Mouse (Mus musculus): ENCODE data around the gene Insc. TPM values are rescaled to one million over a fixed set of nuclear protein-coding genes. Genes with fewer than 3 reads are reported as not detected.

The Insc gene
- polyA plus RNA-seq, 1 experiment from 2014 or later: 3.2 TPM

- no peak overlapping the region for H3K4me3 ChIP-seq
- H3K9me3 ChIP-seq (replicated peaks): no peaks in the 10 kb centered on the region
- H3K27me3 ChIP-seq (replicated peaks): no peaks in the 10 kb centered on the region
- no peaks in the 10 kb centered on the region for H3K4me1 ChIP-seq
- ATAC-seq: no peak
- H3K9ac ChIP-seq: no peak overlapping the region
- H3K4me2 ChIP-seq: no peak overlapping the region
- H3K27ac ChIP-seq: no peak overlapping the region
- no peaks in the 10 kb centered on the region for H3K36me3 ChIP-seq
Observed at GRCm38 (mm10) chr7:114738166-114738565, 5.3 kb upstream of the Insc start.

DNA sequence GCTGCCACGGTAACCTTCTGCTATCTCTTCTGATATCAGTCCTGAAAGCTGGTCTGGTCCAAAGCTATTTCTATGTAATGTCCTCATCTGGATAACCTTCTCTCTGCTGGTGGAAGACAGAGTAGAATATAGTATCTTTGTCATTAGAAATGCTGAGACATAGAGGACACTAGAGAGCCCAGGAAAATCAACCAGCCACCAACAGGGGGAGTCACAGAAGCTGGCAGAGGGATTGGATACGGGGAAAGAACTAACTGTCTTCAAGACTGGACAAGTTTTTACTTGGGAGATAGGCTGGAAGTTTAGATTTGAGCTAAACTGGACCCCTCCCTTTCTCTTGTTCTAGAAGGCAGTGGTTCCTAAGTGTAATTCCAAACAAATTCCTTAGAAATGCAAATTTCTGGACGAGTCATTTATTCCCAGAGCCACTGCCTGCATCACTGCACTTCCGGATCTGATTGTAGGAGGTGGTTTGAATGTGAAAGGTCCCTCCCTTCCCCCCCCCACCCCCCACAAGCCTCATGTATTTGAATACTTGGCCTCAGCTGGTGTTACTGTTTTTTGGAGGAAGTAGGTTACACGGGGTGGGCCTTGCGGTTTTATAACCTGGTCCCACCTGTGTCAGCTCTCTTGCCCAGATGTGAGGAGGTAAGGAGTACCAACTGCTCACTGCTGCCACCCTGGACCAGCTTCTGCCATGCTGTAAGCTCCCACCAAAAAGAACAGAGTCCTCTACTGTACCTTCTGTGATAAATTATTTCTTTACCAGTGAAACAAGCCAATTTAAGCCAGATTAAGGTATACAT is 2.9 kb upstream of the Insc start:
- Histone ChIP-seq H3K27me3 (replicated peaks) (peaks cover 12% of the 10 kb centered on the region), H3K4me1 (no peaks in the 10 kb centered on the region), H3K9ac (no peak overlapping the region), H3K36me3 (no peaks in the 10 kb centered on the region), H3K27ac (no peak overlapping the region), H3K9me3 (replicated peaks) (no peaks in the 10 kb centered on the region), H3K4me3 (no peak overlapping the region), H3K4me2 (no peak overlapping the region)
- no peak for ATAC-seq
- WGBS (ENCODE audit: insufficient replicate concordance): 29% methylated on average over 6 of the region's 6 CpGs

DNA sequence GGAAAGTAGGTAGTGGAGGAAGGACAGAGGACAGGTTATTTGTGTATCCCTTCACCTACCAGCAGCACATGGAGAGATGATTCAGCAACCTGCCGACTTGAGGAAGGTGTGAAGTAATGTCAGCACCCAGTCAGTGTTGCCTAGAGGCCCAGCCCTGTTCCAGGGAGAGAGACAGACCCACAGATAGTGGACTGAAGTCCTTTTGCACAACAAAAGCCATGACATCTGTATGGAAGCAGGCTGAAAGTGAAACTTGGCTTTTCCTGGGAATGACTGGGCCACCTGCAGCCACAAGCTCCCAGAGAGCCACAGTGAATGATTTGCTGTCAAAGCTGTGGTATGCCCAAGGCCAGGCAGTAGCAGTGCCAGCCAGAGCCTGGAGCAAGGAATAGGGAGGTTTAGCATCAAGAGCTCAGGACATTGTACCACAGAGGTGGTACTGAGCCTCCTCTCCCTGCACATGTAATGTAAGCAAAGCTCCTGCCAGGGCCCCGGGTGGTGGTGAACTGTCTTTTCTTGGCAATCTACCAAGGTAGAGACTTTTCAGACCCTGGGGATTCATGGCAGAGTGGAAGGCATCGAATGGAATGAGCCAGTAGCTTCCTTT is 1.2 kb downstream of the Insc start:
- WGBS (ENCODE audit: insufficient replicate concordance): 47% methylated on average over 3 of the region's 3 CpGs
- Histone ChIP-seq H3K4me1 (no peaks in the 10 kb centered on the region), H3K27ac (no peak overlapping the region), H3K27me3 (replicated peaks) (peaks cover 21% of the 10 kb centered on the region), H3K9me3 (replicated peaks) (no peaks in the 10 kb centered on the region), H3K36me3 (no peaks in the 10 kb centered on the region), H3K4me3 (no peak overlapping the region), H3K4me2 (no peak overlapping the region), H3K9ac (no peak overlapping the region)
- ATAC-seq: no peak

DNA sequence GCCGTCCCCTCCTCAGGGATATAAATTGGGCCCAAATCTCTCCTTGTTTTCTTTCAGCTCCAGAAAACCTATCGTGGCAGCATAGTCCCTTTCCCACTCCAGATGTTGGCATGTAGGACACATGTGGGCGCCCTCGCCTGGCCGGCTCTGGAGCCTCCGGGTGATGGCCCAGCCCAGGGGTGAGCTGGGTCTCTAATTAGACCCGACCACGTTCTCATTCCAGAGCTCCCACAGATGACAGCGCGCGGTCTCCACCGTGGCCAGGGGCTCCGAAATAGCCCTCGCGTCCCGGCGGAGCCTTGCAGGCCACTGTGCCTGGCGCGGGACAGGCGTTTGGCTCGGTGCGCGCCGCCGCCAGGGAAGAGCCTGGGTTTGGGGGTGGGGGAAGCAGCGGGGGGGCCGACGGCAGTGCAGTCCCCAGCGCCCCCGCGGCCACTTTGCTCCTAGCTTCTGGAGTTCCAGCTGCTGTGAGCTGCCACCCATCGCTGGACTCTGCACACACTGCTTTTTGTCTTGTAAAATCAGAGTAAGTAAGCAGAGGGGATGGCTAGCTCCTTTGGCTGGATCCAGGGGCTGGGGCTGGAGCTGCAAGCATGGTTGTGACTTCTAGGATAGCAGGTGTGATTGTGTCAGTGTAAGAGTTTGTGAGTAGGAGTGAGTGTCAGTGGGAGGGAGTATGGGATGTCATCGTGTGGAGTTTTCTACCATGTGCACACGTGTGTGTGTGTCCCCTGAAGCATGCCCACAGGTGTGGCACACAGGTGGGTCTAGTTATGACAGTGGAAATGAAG is 2.2 kb downstream of the Insc start:
- peak; percentile 44; the same call in 1 of the 2 replicates for ATAC-seq
- Histone ChIP-seq H3K9me3 (replicated peaks) (no peaks in the 10 kb centered on the region), H3K4me3 (peak overlapping the region; percentile 20), H3K27ac (no peak overlapping the region), H3K4me2 (peak overlapping the region; percentile 58), H3K36me3 (no peaks in the 10 kb centered on the region), H3K27me3 (replicated peaks) (peaks cover 21% of the 10 kb centered on the region), H3K9ac (no peak overlapping the region), H3K4me1 (no peaks in the 10 kb centered on the region)
- WGBS (ENCODE audit: insufficient replicate concordance): 6% methylated on average over 34 of the region's 34 CpGs

DNA sequence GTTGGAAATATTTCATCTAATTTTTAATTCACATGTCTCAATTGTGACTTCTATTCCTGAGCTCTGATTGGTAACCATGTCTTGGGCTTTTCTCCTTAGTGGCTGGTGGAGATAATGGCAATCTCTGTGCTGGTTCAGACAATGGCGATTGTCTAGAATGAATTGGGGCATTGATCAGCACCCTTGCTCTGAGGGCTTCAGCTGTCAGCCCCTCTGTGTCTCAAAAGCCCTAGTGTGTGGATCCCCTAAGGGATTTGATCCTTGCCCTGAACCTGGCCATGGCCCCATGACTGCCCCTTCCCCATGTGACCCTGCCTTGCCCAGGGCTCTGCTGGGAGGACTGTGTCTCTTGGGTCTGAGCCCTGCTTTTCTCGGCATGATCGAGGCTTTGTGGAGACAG is 4.1 kb downstream of the Insc start:
- ATAC-seq: no peak
- Histone ChIP-seq H3K27ac (no peak overlapping the region), H3K27me3 (replicated peaks) (peaks cover 21% of the 10 kb centered on the region), H3K4me3 (no peak overlapping the region), H3K9me3 (replicated peaks) (no peaks in the 10 kb centered on the region), H3K9ac (no peak overlapping the region), H3K4me2 (no peak overlapping the region), H3K36me3 (no peaks in the 10 kb centered on the region), H3K4me1 (no peaks in the 10 kb centered on the region)
- 63% methylated on average over 3 of the region's 3 CpGs for WGBS (ENCODE audit: insufficient replicate concordance)

DNA sequence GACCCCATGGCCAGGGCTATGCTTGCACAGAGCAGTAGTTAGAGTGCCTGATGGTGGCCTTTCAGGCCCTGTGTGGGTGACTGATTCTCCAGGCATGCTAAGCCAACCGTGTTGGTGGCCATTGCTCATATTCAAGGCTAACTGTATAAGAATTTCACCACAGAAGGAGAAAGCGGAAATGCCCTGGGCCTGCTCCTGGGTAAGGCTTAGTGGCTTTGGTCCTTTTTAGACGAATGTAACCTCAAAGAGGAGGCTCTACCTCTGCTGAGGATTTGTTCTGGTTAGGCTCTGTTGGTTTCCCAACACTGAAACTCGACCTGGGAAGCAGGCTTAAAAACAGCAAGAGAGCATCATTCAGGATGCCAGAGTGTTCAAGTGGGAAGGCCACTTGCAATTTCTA is 4.7 kb downstream of the Insc start:
- H3K4me3 ChIP-seq: no peak overlapping the region
- ATAC-seq: no peak
- H3K4me2 ChIP-seq: no peak overlapping the region
- WGBS (ENCODE audit: insufficient replicate concordance): 36% methylated on average over 4 of the region's 4 CpGs
- H3K36me3 ChIP-seq: no peaks in the 10 kb centered on the region
- peaks cover 21% of the 10 kb centered on the region for H3K27me3 ChIP-seq (replicated peaks)
- no peak overlapping the region for H3K9ac ChIP-seq
- H3K9me3 ChIP-seq (replicated peaks): no peaks in the 10 kb centered on the region
- no peak overlapping the region for H3K27ac ChIP-seq
- no peaks in the 10 kb centered on the region for H3K4me1 ChIP-seq

GRCm38 (mm10) chr7:114753471-114753870 is 10.0 kb downstream of the Insc start:
- no peak overlapping the region for H3K9ac ChIP-seq
- no peak overlapping the region for H3K4me2 ChIP-seq
- H3K4me3 ChIP-seq: no peak overlapping the region
- no peaks in the 10 kb centered on the region for H3K27me3 ChIP-seq (replicated peaks)
- ATAC-seq: no peak
- WGBS (ENCODE audit: insufficient replicate concordance): 66% methylated on average over 2 of the region's 2 CpGs
- no peaks in the 10 kb centered on the region for H3K9me3 ChIP-seq (replicated peaks)
- no peak overlapping the region for H3K27ac ChIP-seq
- H3K4me1 ChIP-seq: no peaks in the 10 kb centered on the region
- no peaks in the 10 kb centered on the region for H3K36me3 ChIP-seq

DNA sequence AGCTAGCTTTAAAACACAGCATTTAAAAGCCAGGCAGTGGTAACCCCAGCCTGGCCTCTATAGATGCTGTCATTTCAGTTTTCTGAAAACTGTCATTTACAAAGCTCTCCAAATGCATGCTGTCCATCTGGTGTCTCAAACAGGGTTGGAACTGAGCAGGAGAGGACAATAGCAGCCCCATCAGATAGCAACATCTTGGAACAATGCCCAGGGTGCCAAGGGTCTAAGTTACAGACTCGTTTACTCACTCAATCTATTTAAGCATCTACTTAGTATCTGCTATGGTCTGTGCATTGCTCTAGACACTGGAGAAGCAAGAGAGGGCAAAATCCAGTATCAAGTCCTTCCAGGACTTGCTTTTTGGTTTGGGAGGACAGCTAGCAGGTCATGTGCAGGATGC is 10.7 kb downstream of the Insc start:
- no peak overlapping the region for H3K9ac ChIP-seq
- H3K27ac ChIP-seq: no peak overlapping the region
- H3K36me3 ChIP-seq: no peaks in the 10 kb centered on the region
- no peak for ATAC-seq
- no peaks in the 10 kb centered on the region for H3K4me1 ChIP-seq
- WGBS (ENCODE audit: insufficient replicate concordance): 36% methylated on average over 1 of the region's 1 CpGs
- no peak overlapping the region for H3K4me3 ChIP-seq
- H3K9me3 ChIP-seq (replicated peaks): no peaks in the 10 kb centered on the region
- no peak overlapping the region for H3K4me2 ChIP-seq
- H3K27me3 ChIP-seq (replicated peaks): no peaks in the 10 kb centered on the region

GRCm38 (mm10) chr7:114754626-114755025 is 11.1 kb downstream of the Insc start:
- H3K4me2 ChIP-seq: no peak overlapping the region
- no peak overlapping the region for H3K27ac ChIP-seq
- H3K4me3 ChIP-seq: no peak overlapping the region
- WGBS (ENCODE audit: insufficient replicate concordance): 70% methylated on average over 8 of the region's 8 CpGs
- H3K36me3 ChIP-seq: no peaks in the 10 kb centered on the region
- H3K27me3 ChIP-seq (replicated peaks): no peaks in the 10 kb centered on the region
- H3K9ac ChIP-seq: no peak overlapping the region
- ATAC-seq: no peak
- H3K9me3 ChIP-seq (replicated peaks): no peaks in the 10 kb centered on the region
- H3K4me1 ChIP-seq: no peaks in the 10 kb centered on the region

- H3K27me3 ChIP-seq (replicated peaks): no peaks in the 10 kb centered on the region
- H3K9ac ChIP-seq: no peak overlapping the region
- H3K4me1 ChIP-seq: no peaks in the 10 kb centered on the region
- H3K27ac ChIP-seq: no peak overlapping the region
- no peak for ATAC-seq
- no peak overlapping the region for H3K4me2 ChIP-seq
- WGBS (ENCODE audit: insufficient replicate concordance): 43% methylated on average over 2 of the region's 2 CpGs
- H3K9me3 ChIP-seq (replicated peaks): no peaks in the 10 kb centered on the region
- no peaks in the 10 kb centered on the region for H3K36me3 ChIP-seq
- H3K4me3 ChIP-seq: no peak overlapping the region
Observed at GRCm38 (mm10) chr7:114762660-114763059, 19.2 kb downstream of the Insc start.

DNA sequence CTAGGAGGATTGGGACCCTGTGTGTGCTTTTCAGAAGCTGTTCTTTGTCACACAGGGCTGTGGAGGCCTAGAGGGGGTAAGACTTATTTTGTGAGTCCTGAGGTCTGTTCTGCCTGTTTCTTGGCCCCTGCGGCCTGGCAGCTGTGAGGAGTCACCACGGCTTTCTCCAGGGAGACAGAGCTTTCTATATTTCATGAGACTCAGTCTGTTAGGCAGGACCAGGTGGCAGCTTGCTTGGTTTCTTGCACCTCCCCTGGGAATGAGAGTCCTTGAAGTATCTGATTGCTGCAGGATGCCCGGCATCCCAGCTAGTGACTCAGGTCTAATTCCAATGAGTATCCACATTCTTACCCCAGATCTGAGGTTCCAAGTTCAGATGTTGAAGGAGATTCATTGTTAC is 21.8 kb downstream of the Insc start:
- Histone ChIP-seq H3K36me3 (no peaks in the 10 kb centered on the region), H3K27me3 (replicated peaks) (no peaks in the 10 kb centered on the region), H3K9ac (no peak overlapping the region), H3K4me2 (no peak overlapping the region), H3K9me3 (replicated peaks) (no peaks in the 10 kb centered on the region), H3K4me1 (no peaks in the 10 kb centered on the region), H3K27ac (no peak overlapping the region), H3K4me3 (no peak overlapping the region)
- 78% methylated on average over 3 of the region's 3 CpGs for WGBS (ENCODE audit: insufficient replicate concordance)
- ATAC-seq: no peak

DNA sequence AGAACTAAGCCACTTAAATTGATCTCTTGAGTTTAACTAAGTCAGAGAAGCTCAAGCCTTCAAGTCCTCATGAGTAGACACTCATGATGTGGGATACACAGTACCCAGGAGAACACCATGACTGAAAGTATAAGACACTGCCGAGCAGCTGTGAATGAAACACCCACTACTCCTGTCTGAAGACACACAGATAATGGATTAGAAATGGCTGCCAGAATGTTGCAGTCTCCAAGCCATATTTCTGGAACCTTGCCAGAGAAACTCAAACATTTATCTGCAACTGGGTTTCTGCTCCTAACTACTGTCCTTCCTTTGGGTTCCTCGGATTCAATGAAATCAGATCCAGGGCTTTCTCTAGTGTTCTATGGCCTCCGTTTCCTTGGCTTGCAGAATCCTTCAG is 23.0 kb downstream of the Insc start:
- H3K4me1 ChIP-seq: no peaks in the 10 kb centered on the region
- ATAC-seq: no peak
- no peak overlapping the region for H3K4me2 ChIP-seq
- H3K4me3 ChIP-seq: no peak overlapping the region
- no peak overlapping the region for H3K27ac ChIP-seq
- no peaks in the 10 kb centered on the region for H3K36me3 ChIP-seq
- H3K9ac ChIP-seq: no peak overlapping the region
- no peaks in the 10 kb centered on the region for H3K9me3 ChIP-seq (replicated peaks)
- 65% methylated on average over 3 of the region's 3 CpGs for WGBS (ENCODE audit: insufficient replicate concordance)
- no peaks in the 10 kb centered on the region for H3K27me3 ChIP-seq (replicated peaks)

Data from liver, embryonic 12.5 days (tissue).